ENCODE assay signal across 26 mouse cellular contexts in the genomic region with DNA sequence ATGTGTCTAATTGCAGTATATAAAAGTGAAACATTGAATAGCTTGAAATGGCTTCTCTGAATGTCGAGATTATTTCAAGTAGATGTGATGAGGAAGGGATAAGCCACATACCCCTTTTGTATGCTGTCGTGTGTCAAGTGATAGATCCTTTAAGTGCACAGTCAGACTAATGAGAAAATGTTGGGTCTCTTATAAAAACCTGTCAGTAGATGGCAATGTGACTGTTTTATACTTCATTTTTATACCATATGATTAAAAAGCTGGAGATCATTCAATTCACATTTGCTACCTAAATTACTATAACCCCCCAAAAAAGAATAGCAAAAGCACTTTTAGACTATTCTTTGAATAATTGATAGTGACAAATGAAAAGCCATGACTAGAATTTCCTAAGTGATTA.
DNase-seq lines count a peak whose midpoint lies in the region; ATAC-seq and TF ChIP-seq lines count a peak whose summit lies in the region.
"Had no signal": no experiment of that assay in that cellular context is flagged by ENCODE, and none has a peak within 500 bp of the region (broad histone marks: within the 10 kb centered on the region; RNA-seq: fewer than 3 reads in every experiment).

No protein-coding gene starts in this region.

- TF ChIP-seq RAD21 in CH12.LX (IDR thresholded peaks at IDR 0.05; ENCODE audit: low read depth, low read length) = peak; percentile 53

- no peak overlapping the region for H3K4me2 ChIP-seq in forebrain, postnatal 0 days (ENCODE audit: low read depth)
- no peak overlapping the region for H3K4me2 ChIP-seq in CH12.LX (ENCODE audit: insufficient read depth, low read depth, poor library complexity, severe bottlenecking)
- H3K4me2 ChIP-seq: forebrain, embryonic 13.5 days; heart, embryonic 12.5 days; intestine, embryonic 15.5 days; limb, embryonic 13.5 days; liver, embryonic 11.5 days; lung, embryonic 15.5 days; midbrain, embryonic 12.5 days; stomach, embryonic 15.5 days had no signal

- 39% methylated on average over 2 of the region's 2 CpGs for WGBS in forebrain, postnatal 0 days
- WGBS in forebrain, embryonic 10.5 days = 78% methylated on average over 2 of the region's 2 CpGs

- H3K27ac ChIP-seq in forebrain, postnatal 0 days (ENCODE audit: low read depth, low read length) = no peak overlapping the region
- no peak overlapping the region for H3K27ac ChIP-seq in forebrain, embryonic 10.5 days
- no peak overlapping the region for H3K27ac ChIP-seq in left cerebral cortex, adult 2 months
- no peak overlapping the region for H3K27ac ChIP-seq in CH12.LX (ENCODE audit: insufficient read depth, low read depth)
- H3K27ac ChIP-seq: forebrain, embryonic 13.5 days; heart, adult 2 months; intestine, embryonic 15.5 days; limb, embryonic 13.5 days; lung, embryonic 15.5 days; midbrain, embryonic 12.5 days; stomach, embryonic 15.5 days had no signal

- TF ChIP-seq POLR2A in CH12.LX (IDR thresholded peaks at IDR 0.05; ENCODE audit: low read depth, low read length) = no peak
- no peak for TF ChIP-seq POLR2A in brain, embryonic 14.5 days (IDR thresholded peaks at IDR 0.05; ENCODE audit: borderline replicate concordance, extremely low read depth, insufficient read depth, insufficient read length, poor library complexity, severe bottlenecking)

- H3K4me1 ChIP-seq in forebrain, postnatal 0 days (ENCODE audit: insufficient read depth) = no peaks in the 10 kb centered on the region
- H3K4me1 ChIP-seq in forebrain, embryonic 10.5 days = no peaks in the 10 kb centered on the region
- no peaks in the 10 kb centered on the region for H3K4me1 ChIP-seq in CH12.LX (ENCODE audit: control insufficient read depth in 1 of 2, insufficient read depth in 2 of 2)
- H3K4me1 ChIP-seq: forebrain, embryonic 13.5 days; heart, embryonic 12.5 days; intestine, embryonic 15.5 days; limb, embryonic 13.5 days; lung, embryonic 15.5 days; midbrain, embryonic 12.5 days; stomach, embryonic 15.5 days had no signal

- intact Hi-C loops in left cerebral cortex, adult 2 months (cut with DNase I) = no loop called here
- intact Hi-C loops in left cerebral cortex, postnatal 36 days (cut with DNase I) = no loop called here

- H3K9ac ChIP-seq in forebrain, postnatal 0 days = no peak overlapping the region
- H3K9ac ChIP-seq in CH12.LX (ENCODE audit: insufficient read depth, low read depth) = no peak overlapping the region
- H3K9ac ChIP-seq: forebrain, embryonic 13.5 days; heart, embryonic 12.5 days; intestine, embryonic 15.5 days; limb, embryonic 13.5 days; lung, embryonic 15.5 days; midbrain, embryonic 12.5 days; stomach, embryonic 15.5 days had no signal

- no peaks in the 10 kb centered on the region for H3K79me2 ChIP-seq in CH12.LX (replicated peaks; ENCODE audit: control insufficient read depth, extremely low read depth, insufficient read depth, poor library complexity, severe bottlenecking)

- dilution Hi-C loops in CH12.LX (cut with MboI; ENCODE audit: extremely low pct_ligation_motif_present, extremely low pct_unique_long_range_greater_than_20kb, low sequenced_read_pairs) = no loop called here

- H3K36me3 ChIP-seq in forebrain, postnatal 0 days (ENCODE audit: insufficient read depth) = no peaks in the 10 kb centered on the region
- H3K36me3 ChIP-seq in forebrain, embryonic 10.5 days (replicated peaks) = no peaks in the 10 kb centered on the region
- no peaks in the 10 kb centered on the region for H3K36me3 ChIP-seq in CH12.LX (replicated peaks in 1 of 2; ENCODE audit: control insufficient read depth in 1 of 2, insufficient read depth in 1 of 2, low read length in 1 of 2)
- H3K36me3 ChIP-seq: heart, embryonic 12.5 days; intestine, embryonic 15.5 days; limb, embryonic 13.5 days; lung, embryonic 15.5 days; midbrain, embryonic 12.5 days; stomach, embryonic 15.5 days had no signal

- in situ Hi-C loops in CH12.LX (cut with MboI; ENCODE audit: low pct_ligation_motif_present, low pct_unique_long_range_greater_than_20kb, low sequenced_read_pairs) = no loop called here

- H3K4me3 ChIP-seq in forebrain, postnatal 0 days (ENCODE audit: low read depth, low read length) = no peak overlapping the region
- no peak overlapping the region for H3K4me3 ChIP-seq in forebrain, embryonic 10.5 days
- no peak overlapping the region for H3K4me3 ChIP-seq in left cerebral cortex, adult 2 months
- H3K4me3 ChIP-seq in CH12.LX (replicated peaks in 1 of 3; ENCODE audit: low read depth in 2 of 3, low read length in 2 of 3, poor library complexity in 1 of 3) = no peak overlapping the region
- H3K4me3 ChIP-seq: erythroblast, embryonic 14.5 days; forebrain, embryonic 13.5 days; heart, adult 2 months; heart, embryonic 12.5 days; intestine, embryonic 15.5 days; limb, embryonic 13.5 days; lung, embryonic 15.5 days; midbrain, embryonic 12.5 days; stomach, embryonic 15.5 days had no signal

- no peaks in the 10 kb centered on the region for H3K9me3 ChIP-seq in forebrain, postnatal 0 days (ENCODE audit: low read length)
- H3K9me3 ChIP-seq in forebrain, embryonic 10.5 days = no peaks in the 10 kb centered on the region
- no peaks in the 10 kb centered on the region for H3K9me3 ChIP-seq in CH12.LX (replicated peaks; ENCODE audit: low read length)
- H3K9me3 ChIP-seq: forebrain, embryonic 13.5 days; heart, embryonic 12.5 days; intestine, embryonic 15.5 days; limb, embryonic 13.5 days; lung, embryonic 15.5 days; midbrain, embryonic 12.5 days; stomach, embryonic 15.5 days had no signal

- peak; percentile 51; the same call in 1 of the 2 replicates for ATAC-seq in forebrain, postnatal 0 days
- ATAC-seq: activated CD4-positive, CD25-positive, alpha-beta regulatory T cell, adult 4 months; CD4-positive, CD25-positive, alpha-beta regulatory T cell, adult 4 months; forebrain, embryonic 13.5 days; hindbrain, embryonic 16.5 days; intestine, embryonic 15.5 days had no signal

- H3K27me3 ChIP-seq in forebrain, postnatal 0 days (ENCODE audit: insufficient read depth, low read length) = no peaks in the 10 kb centered on the region
- no peaks in the 10 kb centered on the region for H3K27me3 ChIP-seq in forebrain, embryonic 10.5 days (ENCODE audit: poor library complexity, severe bottlenecking)
- H3K27me3 ChIP-seq in CH12.LX (replicated peaks) = no peaks in the 10 kb centered on the region
- H3K27me3 ChIP-seq: forebrain, embryonic 13.5 days; heart, embryonic 12.5 days; intestine, embryonic 15.5 days; limb, embryonic 13.5 days; lung, embryonic 15.5 days; midbrain, embryonic 12.5 days; stomach, embryonic 15.5 days had no signal

- no peak for TF ChIP-seq EP300 in CH12.LX (IDR thresholded peaks at IDR 0.05; ENCODE audit: low read length)

- peak; percentile 25 for TF ChIP-seq CTCF in forebrain, postnatal 0 days (IDR thresholded peaks at IDR 0.05; ENCODE audit: low read depth)
- peak; percentile 25 for TF ChIP-seq CTCF in left cerebral cortex, adult 2 months (IDR thresholded peaks at IDR 0.05)
- peak in 1 of 2 experiments; percentile 36; a peak in 2 of 4 replicates for TF ChIP-seq CTCF in CH12.LX (conservative IDR thresholded peaks at IDR 0.05 in 1 of 2, IDR thresholded peaks at IDR 0.05 in 1 of 2; ENCODE audit: low read depth in 2 of 2, low read length in 2 of 2)
- TF ChIP-seq CTCF in brain, embryonic 14.5 days (IDR thresholded peaks at IDR 0.05; ENCODE audit: borderline replicate concordance, extremely low read depth, insufficient read depth, insufficient read length) = no peak

- DNase-seq in forebrain, postnatal 0 days = peak; percentile 46
- DNase-seq in forebrain, embryonic 10.5 days (ENCODE audit: extremely low spot score, low spot score) = no peak
- no peak for DNase-seq in left cerebral cortex, adult 2 months (ENCODE audit: extremely low spot score in 1 of 2, low spot score in 2 of 2)
- no peak for DNase-seq in left cerebral cortex, postnatal 36 days (ENCODE audit: low spot score in 2 of 2)
- no peak for DNase-seq in CH12.LX (ENCODE audit: extremely low read depth)
- DNase-seq in brain, embryonic 14.5 days (ENCODE audit: low read depth) = peak; percentile 53
- DNase-seq in retina, postnatal 1 day = no peak
- DNase-seq: adrenal gland, adult 8-10 months; cerebellum, adult 18-20 months; cerebellum, postnatal 14 days; heart, adult 2 months; heart, postnatal 4 days; kidney, adult 2 months; kidney, postnatal 36 days had no signal

TF ChIP-seq in CH12.LX, 34 proteins besides CTCF, POLR2A, EP300 and RAD21:
- peak; percentile 17; the same call in 1 of the 2 replicates for TF ChIP-seq SMC3 (IDR thresholded peaks at IDR 0.05; ENCODE audit: low read depth, low read length)
- TF ChIP-seq MYC (IDR thresholded peaks at IDR 0.05; ENCODE audit: low read depth, low read length) = no peak

Comparison
In these comparisons a context has a peak if more than half of its experiments do, and no peak if none do; other contexts are left out.
1. DNase-seq: peak in forebrain, postnatal 0 days (single experiment) and brain, embryonic 14.5 days (single experiment); none in forebrain, embryonic 10.5 days (single experiment), left cerebral cortex, adult 2 months (0 of 2), left cerebral cortex, postnatal 36 days (0 of 2), CH12.LX (single experiment) and retina, postnatal 1 day (single experiment).